Mouse (Mus musculus) cerebellum, adult 2 months (tissue): ENCODE data around the gene Hivep3.

Experiments
- CTCF ChIP-seq: fragments of 200-500 bp; IDR thresholded peaks from 2 replicates; pipeline ENCODE4 v1.5.1; 2011; ENCODE audit warnings: low read depth, mild to moderate bottlenecking, control low read depth, low read length, moderate library complexity, borderline replicate concordance; ENCODE audit not compliant: insufficient read depth
- POLR2A ChIP-seq: fragments of 200-500 bp; IDR thresholded peaks from 2 replicates; pipeline ENCODE4 v1.6.1; 2011; ENCODE audit warnings: low read length, control low read depth, borderline replicate concordance; ENCODE audit not compliant: insufficient read depth

- TF ChIP-seq POLR2A (no peak), CTCF (no peak)
Measured at GRCm38 (mm10) chr4:120057529-120057928, 323.9 kb downstream of the Hivep3 start.
